Mouse (Mus musculus): ENCODE measurements around the gene Tanc1. TPM values are rescaled to one million over a fixed set of nuclear protein-coding genes. Genes with fewer than 3 reads are reported as not detected.

Gene Tanc1
- polyA plus RNA-seq, 1 experiment from 2014 or later: 4.9 TPM

DNA sequence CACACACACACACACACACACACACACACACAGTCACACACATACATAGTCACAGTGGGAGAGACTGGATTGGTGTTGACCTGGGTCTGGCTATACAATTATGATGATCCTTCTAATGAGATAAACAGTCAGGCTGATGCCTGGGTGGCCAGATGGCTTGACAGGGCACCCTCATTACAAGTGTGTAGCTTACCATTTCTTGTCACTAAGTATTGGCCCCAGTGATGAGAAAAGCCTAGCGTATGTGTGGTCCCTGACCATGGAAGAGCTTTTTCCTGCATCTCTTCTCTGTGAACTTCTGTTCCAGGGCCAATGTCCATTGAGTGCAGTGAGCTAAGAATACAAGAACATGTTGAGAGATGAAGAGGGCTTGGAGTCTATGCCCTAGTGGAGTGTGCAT is 200.8 kb downstream of the Tanc1 start:
- ATAC-seq (no peak), DNase-seq (ENCODE audit: low spot score) (no peak)
- Histone ChIP-seq H3K4me1 (ENCODE audit: control insufficient read depth, insufficient read depth, low read length) (no peaks in the 10 kb centered on the region), H3K9me3 (replicated peaks; ENCODE audit: control insufficient read depth, low read length) (no peaks in the 10 kb centered on the region), H3K27me3 (replicated peaks; ENCODE audit: control insufficient read depth, insufficient read depth, low read length) (no peaks in the 10 kb centered on the region), H3K9ac (ENCODE audit: low read length) (no peak overlapping the region), H3K27ac (ENCODE audit: low read depth, low read length) (no peak overlapping the region), H3K4me2 (ENCODE audit: low read length) (no peak overlapping the region), H3K4me3 (ENCODE audit: low read depth, low read length) (no peak overlapping the region), H3K36me3 (ENCODE audit: control insufficient read depth, insufficient read depth, low read length) (peaks cover 7% of the 10 kb centered on the region; the same call in 1 of the 2 replicates)
- 87% methylated on average over 1 of the region's 1 CpGs for WGBS

DNA sequence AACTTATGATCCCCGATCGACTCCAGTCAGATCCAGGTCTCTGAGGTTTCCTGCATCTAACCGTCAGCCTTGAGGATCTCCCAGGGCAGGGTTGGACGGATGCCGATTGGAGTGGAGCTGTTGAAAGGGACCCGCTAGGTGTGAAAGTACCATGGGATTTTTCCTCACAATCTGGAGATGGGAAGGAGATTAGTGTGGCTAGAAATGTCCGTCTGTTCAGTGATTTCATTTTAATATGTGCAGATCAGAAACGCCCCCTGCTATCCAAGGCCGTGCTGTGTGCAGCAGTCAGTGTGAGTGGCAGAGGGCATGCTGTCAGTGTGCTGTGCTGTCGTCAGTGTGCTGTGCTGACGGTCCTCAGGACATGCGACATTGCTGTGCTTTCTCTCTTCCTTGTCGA is 201.6 kb downstream of the Tanc1 start:
- Histone ChIP-seq H3K9me3 (replicated peaks; ENCODE audit: control insufficient read depth, low read length) (no peaks in the 10 kb centered on the region), H3K9ac (ENCODE audit: low read length) (no peak overlapping the region), H3K27ac (ENCODE audit: low read depth, low read length) (no peak overlapping the region), H3K4me2 (ENCODE audit: low read length) (no peak overlapping the region), H3K27me3 (replicated peaks; ENCODE audit: control insufficient read depth, insufficient read depth, low read length) (no peaks in the 10 kb centered on the region), H3K4me3 (ENCODE audit: low read depth, low read length) (no peak overlapping the region), H3K36me3 (ENCODE audit: control insufficient read depth, insufficient read depth, low read length) (0 out of 2 replicates have a peak, but pooled peaks cover 5% of the 10 kb centered on the region), H3K4me1 (ENCODE audit: control insufficient read depth, insufficient read depth, low read length) (no peaks in the 10 kb centered on the region)
- peak; percentile 50 for ATAC-seq
- 82% methylated on average over 13 of the region's 13 CpGs for WGBS
- DNase-seq (ENCODE audit: low spot score): no peak

DNA sequence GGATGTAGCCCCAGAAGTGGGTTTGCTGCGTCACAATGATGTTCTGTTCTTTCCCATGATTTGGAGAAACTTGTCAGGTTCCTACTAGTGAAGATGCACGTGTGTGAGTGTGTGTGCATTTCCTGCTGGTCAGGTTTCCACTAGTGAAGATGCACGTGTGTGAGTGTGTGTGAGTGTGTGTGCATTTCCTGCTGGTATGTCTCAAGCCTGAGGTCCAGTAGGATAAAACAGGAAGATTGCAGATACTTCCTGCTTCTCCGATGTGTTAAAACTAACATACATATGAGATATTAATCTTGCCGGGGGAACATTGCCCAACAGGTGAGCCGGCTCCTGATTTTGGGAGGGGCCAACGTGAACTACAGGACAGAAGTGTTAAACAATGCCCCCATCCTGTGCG is 203.2 kb downstream of the Tanc1 start:
- no peak for DNase-seq (ENCODE audit: low spot score)
- Histone ChIP-seq H3K4me3 (ENCODE audit: low read depth, low read length) (no peak overlapping the region), H3K27ac (ENCODE audit: low read depth, low read length) (no peak overlapping the region), H3K4me2 (ENCODE audit: low read length) (no peak overlapping the region), H3K27me3 (replicated peaks; ENCODE audit: control insufficient read depth, insufficient read depth, low read length) (no peaks in the 10 kb centered on the region), H3K4me1 (ENCODE audit: control insufficient read depth, insufficient read depth, low read length) (no peaks in the 10 kb centered on the region), H3K9ac (ENCODE audit: low read length) (no peak overlapping the region), H3K36me3 (ENCODE audit: control insufficient read depth, insufficient read depth, low read length) (0 out of 2 replicates have a peak, but pooled peaks cover 3% of the 10 kb centered on the region), H3K9me3 (replicated peaks; ENCODE audit: control insufficient read depth, low read length) (no peaks in the 10 kb centered on the region)
- 92% methylated on average over 8 of the region's 8 CpGs for WGBS
- no peak for ATAC-seq

DNA sequence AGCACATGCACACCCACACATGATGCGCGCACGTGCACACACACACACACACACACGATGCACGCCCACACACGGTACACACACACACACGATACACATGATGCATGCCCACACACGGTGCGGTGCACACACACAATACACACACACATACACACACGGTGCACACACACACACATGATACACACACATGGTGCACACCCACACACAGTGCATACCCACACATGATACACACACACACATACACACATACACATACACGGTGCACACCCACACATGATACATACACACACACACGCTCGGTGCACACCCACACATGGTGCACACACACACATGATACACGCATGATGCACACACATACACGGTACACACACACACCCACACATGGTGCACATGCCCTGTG is 206.8 kb downstream of the Tanc1 start:
- ATAC-seq (no peak), DNase-seq (ENCODE audit: low spot score) (no peak)
- Histone ChIP-seq H3K4me3 (ENCODE audit: low read depth, low read length) (no peak overlapping the region), H3K4me2 (ENCODE audit: low read length) (no peak overlapping the region), H3K36me3 (ENCODE audit: control insufficient read depth, insufficient read depth, low read length) (0 out of 2 replicates have a peak, but pooled peaks cover 3% of the 10 kb centered on the region), H3K9me3 (replicated peaks; ENCODE audit: control insufficient read depth, low read length) (no peaks in the 10 kb centered on the region), H3K27ac (ENCODE audit: low read depth, low read length) (no peak overlapping the region), H3K4me1 (ENCODE audit: control insufficient read depth, insufficient read depth, low read length) (no peaks in the 10 kb centered on the region), H3K27me3 (replicated peaks; ENCODE audit: control insufficient read depth, insufficient read depth, low read length) (no peaks in the 10 kb centered on the region), H3K9ac (ENCODE audit: low read length) (no peak overlapping the region)
- WGBS: 94% methylated on average over 15 of the region's 15 CpGs

DNA sequence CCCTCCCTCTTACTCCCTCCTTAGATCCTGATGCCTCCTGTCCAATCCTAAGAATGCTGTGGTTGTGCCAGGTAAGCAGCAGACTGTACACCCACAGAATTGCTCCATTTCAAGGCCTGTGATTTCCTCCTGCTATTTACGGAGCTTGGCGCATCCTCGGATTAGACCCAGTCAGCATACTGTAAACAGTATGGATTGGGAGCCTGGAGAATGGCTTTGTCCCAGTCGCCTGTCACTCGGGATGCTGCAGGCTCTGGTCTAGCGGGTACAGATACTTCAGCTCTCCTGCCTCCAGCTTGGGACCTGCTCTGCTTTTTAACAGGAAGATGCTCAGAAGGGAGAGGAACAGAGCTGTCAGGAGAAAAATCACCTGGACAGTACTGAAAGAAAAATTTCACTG is 207.6 kb downstream of the Tanc1 start:
- H3K4me2 ChIP-seq (ENCODE audit: low read length): no peak overlapping the region
- H3K27me3 ChIP-seq (replicated peaks; ENCODE audit: control insufficient read depth, insufficient read depth, low read length): no peaks in the 10 kb centered on the region
- no peaks in the 10 kb centered on the region for H3K9me3 ChIP-seq (replicated peaks; ENCODE audit: control insufficient read depth, low read length)
- no peak overlapping the region for H3K9ac ChIP-seq (ENCODE audit: low read length)
- 77% methylated on average over 6 of the region's 6 CpGs for WGBS
- H3K4me3 ChIP-seq (ENCODE audit: low read depth, low read length): no peak overlapping the region
- H3K4me1 ChIP-seq (ENCODE audit: control insufficient read depth, insufficient read depth, low read length): no peaks in the 10 kb centered on the region
- DNase-seq (ENCODE audit: low spot score) (no peak), ATAC-seq (peak; percentile 41)
- 0 out of 2 replicates have a peak, but pooled peaks cover 3% of the 10 kb centered on the region for H3K36me3 ChIP-seq (ENCODE audit: control insufficient read depth, insufficient read depth, low read length)
- no peak overlapping the region for H3K27ac ChIP-seq (ENCODE audit: low read depth, low read length)

DNA sequence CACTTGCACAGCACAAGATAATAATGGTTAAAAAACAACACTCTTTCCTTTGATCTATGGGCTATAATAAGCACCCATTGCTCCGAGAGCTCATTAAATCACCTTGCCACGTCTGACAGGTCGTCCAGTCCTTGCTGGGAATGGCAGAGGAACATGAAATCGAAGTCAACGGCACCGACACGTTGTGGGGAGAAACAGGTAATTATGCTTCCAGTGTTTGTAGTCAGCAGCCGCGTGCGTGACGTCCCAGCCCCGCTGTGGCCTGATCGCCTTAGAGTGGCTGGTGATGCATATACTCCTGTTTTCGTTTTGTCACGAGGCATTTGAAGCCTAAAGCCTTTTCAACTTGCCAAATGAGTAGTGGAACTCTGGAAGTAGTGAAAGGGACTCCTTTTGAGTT is 208.2 kb downstream of the Tanc1 start:
- 0 out of 2 replicates have a peak, but pooled peaks have one; percentile 15 for ATAC-seq
- H3K4me2 ChIP-seq (ENCODE audit: low read length): no peak overlapping the region

DNA sequence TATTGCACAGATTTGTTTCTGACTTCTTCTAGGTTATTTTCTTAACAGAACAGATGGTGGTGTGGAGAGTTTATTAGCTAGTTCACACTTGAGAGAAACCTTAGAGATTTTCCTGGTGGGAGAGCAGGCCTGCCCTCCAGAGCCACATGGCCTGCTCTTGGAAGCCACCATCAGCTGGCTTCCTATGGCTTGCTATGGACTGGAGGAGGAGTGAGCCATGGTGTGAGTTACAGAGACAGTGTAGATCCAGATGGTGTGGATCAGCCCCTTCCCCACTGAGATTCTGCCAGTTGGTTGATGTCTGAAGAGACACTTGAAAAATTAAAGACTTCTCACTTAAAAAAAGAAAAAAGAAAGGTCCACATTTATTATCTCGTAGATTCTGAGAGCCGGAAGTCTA is 209.2 kb downstream of the Tanc1 start:
- no peaks in the 10 kb centered on the region for H3K4me1 ChIP-seq (ENCODE audit: control insufficient read depth, insufficient read depth, low read length)
- no peak overlapping the region for H3K4me3 ChIP-seq (ENCODE audit: low read depth, low read length)
- H3K36me3 ChIP-seq (ENCODE audit: control insufficient read depth, insufficient read depth, low read length): 0 out of 2 replicates have a peak, but pooled peaks cover 3% of the 10 kb centered on the region
- 92% methylated on average over 2 of the region's 2 CpGs for WGBS
- H3K27me3 ChIP-seq (replicated peaks; ENCODE audit: control insufficient read depth, insufficient read depth, low read length): no peaks in the 10 kb centered on the region
- ATAC-seq: no peak
- no peaks in the 10 kb centered on the region for H3K9me3 ChIP-seq (replicated peaks; ENCODE audit: control insufficient read depth, low read length)
- H3K4me2 ChIP-seq (ENCODE audit: low read length): no peak overlapping the region
- H3K27ac ChIP-seq (ENCODE audit: low read depth, low read length): no peak overlapping the region
- no peak for DNase-seq (ENCODE audit: low spot score)
- no peak overlapping the region for H3K9ac ChIP-seq (ENCODE audit: low read length)

More for the DNA sequence above, 208.2 kb downstream of the Tanc1 start:
- Histone ChIP-seq H3K27me3 (replicated peaks; ENCODE audit: control insufficient read depth, insufficient read depth, low read length) (no peaks in the 10 kb centered on the region), H3K36me3 (ENCODE audit: control insufficient read depth, insufficient read depth, low read length) (0 out of 2 replicates have a peak, but pooled peaks cover 3% of the 10 kb centered on the region), H3K9ac (ENCODE audit: low read length) (no peak overlapping the region), H3K4me1 (ENCODE audit: control insufficient read depth, insufficient read depth, low read length) (no peaks in the 10 kb centered on the region), H3K27ac (ENCODE audit: low read depth, low read length) (no peak overlapping the region), H3K4me3 (ENCODE audit: low read depth, low read length) (no peak overlapping the region), H3K9me3 (replicated peaks; ENCODE audit: control insufficient read depth, low read length) (no peaks in the 10 kb centered on the region)
- DNase-seq (ENCODE audit: low spot score): no peak
- WGBS: 60% methylated on average over 15 of the region's 15 CpGs

DNA sequence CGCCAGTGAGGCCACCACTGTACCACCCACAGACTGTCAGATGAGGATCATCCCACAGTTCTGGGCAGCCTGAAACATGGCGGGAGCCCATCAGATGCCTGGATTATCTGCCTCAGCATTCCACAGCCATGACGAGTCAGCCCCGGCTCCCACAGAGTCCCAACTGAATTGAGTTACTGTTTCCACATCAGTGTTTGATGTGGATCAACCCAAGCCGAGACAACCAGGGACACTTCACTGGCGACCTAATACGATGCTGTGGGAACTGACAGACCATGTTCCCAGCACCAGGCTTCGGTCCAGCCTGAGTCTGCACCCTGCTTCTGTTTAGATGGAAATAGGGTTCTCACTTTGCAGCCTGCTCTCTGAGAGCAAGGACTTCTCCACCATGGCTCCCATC is 212.4 kb downstream of the Tanc1 start:
- no peak overlapping the region for H3K9ac ChIP-seq (ENCODE audit: low read length)
- no peak overlapping the region for H3K4me3 ChIP-seq (ENCODE audit: low read depth, low read length)
- 79% methylated on average over 8 of the region's 8 CpGs for WGBS
- DNase-seq (ENCODE audit: low spot score) (no peak), ATAC-seq (no peak)
- H3K4me2 ChIP-seq (ENCODE audit: low read length): no peak overlapping the region
- no peaks in the 10 kb centered on the region for H3K9me3 ChIP-seq (replicated peaks; ENCODE audit: control insufficient read depth, low read length)
- no peaks in the 10 kb centered on the region for H3K27me3 ChIP-seq (replicated peaks; ENCODE audit: control insufficient read depth, insufficient read depth, low read length)
- no peak overlapping the region for H3K27ac ChIP-seq (ENCODE audit: low read depth, low read length)
- H3K36me3 ChIP-seq (ENCODE audit: control insufficient read depth, insufficient read depth, low read length): no peaks in the 10 kb centered on the region
- H3K4me1 ChIP-seq (ENCODE audit: control insufficient read depth, insufficient read depth, low read length): peaks cover 7% of the 10 kb centered on the region

DNA sequence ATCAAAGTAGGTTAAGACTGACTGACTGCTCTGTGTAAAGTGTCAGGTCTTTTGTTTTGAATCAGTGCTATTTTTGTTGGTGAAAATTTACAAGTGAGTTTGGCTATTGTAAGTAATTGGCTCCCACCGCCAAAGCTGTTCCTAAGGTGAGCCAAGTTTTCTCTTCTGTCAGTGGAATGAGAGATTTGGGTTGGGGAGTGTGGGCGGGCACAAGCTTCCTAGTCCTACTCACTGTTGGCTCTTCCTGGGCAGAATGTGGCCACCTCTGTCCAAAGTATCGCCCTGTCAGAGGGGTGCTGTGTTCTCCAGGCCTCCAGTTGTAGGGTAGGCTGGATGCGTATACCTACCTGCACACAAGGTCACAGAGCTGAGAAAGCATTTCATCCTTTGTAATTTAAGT is 213.5 kb downstream of the Tanc1 start:
- DNase-seq (ENCODE audit: low spot score) (no peak), ATAC-seq (no peak)
- Histone ChIP-seq H3K4me2 (ENCODE audit: low read length) (no peak overlapping the region), H3K9me3 (replicated peaks; ENCODE audit: control insufficient read depth, low read length) (no peaks in the 10 kb centered on the region), H3K27ac (ENCODE audit: low read depth, low read length) (no peak overlapping the region), H3K4me3 (ENCODE audit: low read depth, low read length) (no peak overlapping the region), H3K4me1 (ENCODE audit: control insufficient read depth, insufficient read depth, low read length) (peaks cover 16% of the 10 kb centered on the region), H3K36me3 (ENCODE audit: control insufficient read depth, insufficient read depth, low read length) (no peaks in the 10 kb centered on the region), H3K27me3 (replicated peaks; ENCODE audit: control insufficient read depth, insufficient read depth, low read length) (no peaks in the 10 kb centered on the region), H3K9ac (ENCODE audit: low read length) (no peak overlapping the region)
- WGBS: 78% methylated on average over 4 of the region's 4 CpGs

Measured in forebrain, embryonic 14.5 days (tissue).